Mouse (Mus musculus): Measurements from ENCODE around the gene Olfr1357. TPM values are rescaled to one million over a fixed set of nuclear protein-coding genes. Genes with fewer than 3 reads are reported as not detected.

The Olfr1357 gene
- polyA plus RNA-seq, 1 experiment from 2014 or later, result not detected

GRCm38 (mm10) chr10:78592856-78593379, 25.0 kb downstream of the Olfr1357 start:
- H3K4me2 ChIP-seq, result no peak overlapping the region
- ATAC-seq (ENCODE audit: low read depth), result no peak
- 90% methylated on average over 4 of the region's 4 CpGs for WGBS
- no peaks in the 10 kb centered on the region; the same call in 1 of the 2 replicates for H3K27me3 ChIP-seq
- H3K9me3 ChIP-seq, result no peaks in the 10 kb centered on the region
- H3K4me1 ChIP-seq (replicated peaks), result peaks cover 21% of the 10 kb centered on the region
- H3K36me3 ChIP-seq, result 0 out of 2 replicates have a peak, but pooled peaks cover 15% of the 10 kb centered on the region
- H3K27ac ChIP-seq (replicated peaks), result no peak overlapping the region
- no peak overlapping the region for H3K9ac ChIP-seq
- no peak overlapping the region for H3K4me3 ChIP-seq

DNA sequence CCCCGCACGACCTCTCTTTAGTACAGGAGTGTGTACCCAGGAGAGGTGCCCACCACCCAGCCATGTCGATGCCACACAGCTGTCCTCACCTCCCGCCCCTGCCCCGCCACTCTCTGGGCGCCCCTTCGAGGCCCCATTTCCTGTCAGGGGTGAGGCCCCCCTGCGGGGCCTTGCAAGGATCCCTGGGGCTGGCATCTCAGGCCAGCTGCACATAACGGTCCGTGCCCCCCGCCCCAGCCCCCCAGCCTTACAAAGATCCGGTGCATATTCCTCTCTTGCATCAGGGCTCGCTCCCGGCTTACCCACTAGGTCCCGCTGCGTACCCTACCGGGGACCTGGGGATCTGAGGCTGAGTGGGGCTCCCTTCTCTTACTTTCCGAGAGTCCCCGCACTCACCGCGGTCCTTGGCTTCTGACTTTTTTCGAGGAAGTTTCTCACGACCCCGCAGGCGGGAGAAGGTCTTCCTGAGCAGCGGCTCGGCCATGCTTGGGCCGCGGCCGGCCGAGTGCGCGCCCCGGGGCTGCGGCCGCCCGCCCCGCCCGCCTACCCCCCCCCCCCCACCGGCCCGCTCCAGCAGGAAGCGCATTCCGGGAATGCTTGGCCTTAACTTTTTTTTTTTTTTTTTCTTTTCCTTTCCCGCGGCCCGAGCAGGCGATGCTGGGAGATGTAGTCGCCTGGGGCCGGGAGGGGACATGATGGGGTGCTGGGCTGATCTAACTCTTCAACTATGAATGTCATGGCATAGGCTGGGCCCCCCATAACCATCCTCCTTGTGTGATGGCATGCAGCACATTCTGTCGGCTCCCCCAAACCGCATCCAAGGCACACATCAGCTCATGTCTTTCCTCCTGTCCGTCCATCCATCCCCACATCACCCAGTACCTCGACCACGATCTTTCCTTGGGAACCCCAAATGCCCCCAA, 26.2 kb downstream of the Olfr1357 start, which contains the start of gene Syde1:
Gene Syde1 (minus strand): TSS at position 559 of the 923 bp plus-strand sequence.
- Histone ChIP-seq H3K9me3 (no peaks in the 10 kb centered on the region), H3K9ac (peak within 1 kb of the TSS; percentile 76), H3K27ac (replicated peaks) (peak within 1 kb of the TSS; percentile 46; the same call in 1 of the 2 replicates), H3K4me3 (peak within 1 kb of the TSS; percentile 53), H3K4me2 (peak within 1 kb of the TSS; percentile 76), H3K27me3 (no peaks in the 10 kb centered on the region; the same call in 1 of the 2 replicates), H3K4me1 (replicated peaks) (peaks cover 21% of the 10 kb centered on the region), H3K36me3 (peaks cover 25% of the 10 kb centered on the region)
- 5% methylated on average over 52 of the region's 54 CpGs for WGBS
- peak; percentile 79 for ATAC-seq (ENCODE audit: low read depth)

- Histone ChIP-seq H3K9ac (peak overlapping the region; percentile 76), H3K9me3 (no peaks in the 10 kb centered on the region), H3K36me3 (peaks cover 32% of the 10 kb centered on the region), H3K27ac (replicated peaks) (0 out of 2 replicates have a peak overlapping the region, but pooled peaks have one; percentile 46), H3K4me1 (replicated peaks) (peaks cover 21% of the 10 kb centered on the region), H3K4me3 (peak overlapping the region; percentile 53), H3K4me2 (peak overlapping the region; percentile 76), H3K27me3 (no peaks in the 10 kb centered on the region; the same call in 1 of the 2 replicates)
- 52% methylated on average over 9 of the region's 9 CpGs for WGBS
- ATAC-seq (ENCODE audit: low read depth), result no peak
Measured at GRCm38 (mm10) chr10:78590744-78591143, 27.1 kb downstream of the Olfr1357 start.

DNA sequence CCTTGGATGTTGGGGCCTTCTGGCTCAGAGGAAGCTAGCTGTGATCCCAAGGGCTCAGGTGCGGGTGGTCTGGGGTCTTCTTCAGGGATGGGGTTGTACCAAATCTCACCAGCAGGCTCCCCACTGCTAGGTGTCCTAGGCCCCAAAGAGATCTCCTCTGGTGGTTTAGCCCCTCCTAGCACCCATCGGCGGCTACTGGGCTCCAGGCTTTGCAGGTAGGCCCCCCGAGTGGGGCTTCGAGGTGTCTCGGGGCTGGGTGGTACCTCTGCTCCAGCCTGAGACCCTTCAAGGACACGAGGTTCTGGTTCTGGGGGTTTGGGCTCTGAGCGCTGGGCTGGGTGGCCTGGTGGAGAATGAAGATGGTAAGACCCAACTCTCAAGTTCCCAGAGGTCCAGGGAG, 28.0 kb downstream of the Olfr1357 start:
- H3K36me3 ChIP-seq, result peaks cover 41% of the 10 kb centered on the region
- no peaks in the 10 kb centered on the region for H3K9me3 ChIP-seq
- H3K4me2 ChIP-seq, result no peak overlapping the region
- WGBS, result 94% methylated on average over 8 of the region's 8 CpGs
- H3K27ac ChIP-seq (replicated peaks), result no peak overlapping the region
- H3K27me3 ChIP-seq, result no peaks in the 10 kb centered on the region; the same call in 1 of the 2 replicates
- no peak overlapping the region for H3K9ac ChIP-seq
- no peak for ATAC-seq (ENCODE audit: low read depth)
- peaks cover 21% of the 10 kb centered on the region for H3K4me1 ChIP-seq (replicated peaks)
- H3K4me3 ChIP-seq, result no peak overlapping the region

GRCm38 (mm10) chr10:78589291-78589690, 28.6 kb downstream of the Olfr1357 start:
- 97% methylated on average over 18 of the region's 18 CpGs for WGBS
- no peaks in the 10 kb centered on the region; the same call in 1 of the 2 replicates for H3K27me3 ChIP-seq
- H3K4me3 ChIP-seq, result no peak overlapping the region
- H3K27ac ChIP-seq (replicated peaks), result no peak overlapping the region
- H3K4me1 ChIP-seq (replicated peaks), result peaks cover 21% of the 10 kb centered on the region
- no peaks in the 10 kb centered on the region for H3K9me3 ChIP-seq
- peaks cover 47% of the 10 kb centered on the region for H3K36me3 ChIP-seq
- H3K9ac ChIP-seq, result no peak overlapping the region
- ATAC-seq (ENCODE audit: low read depth), result no peak
- no peak overlapping the region for H3K4me2 ChIP-seq

DNA sequence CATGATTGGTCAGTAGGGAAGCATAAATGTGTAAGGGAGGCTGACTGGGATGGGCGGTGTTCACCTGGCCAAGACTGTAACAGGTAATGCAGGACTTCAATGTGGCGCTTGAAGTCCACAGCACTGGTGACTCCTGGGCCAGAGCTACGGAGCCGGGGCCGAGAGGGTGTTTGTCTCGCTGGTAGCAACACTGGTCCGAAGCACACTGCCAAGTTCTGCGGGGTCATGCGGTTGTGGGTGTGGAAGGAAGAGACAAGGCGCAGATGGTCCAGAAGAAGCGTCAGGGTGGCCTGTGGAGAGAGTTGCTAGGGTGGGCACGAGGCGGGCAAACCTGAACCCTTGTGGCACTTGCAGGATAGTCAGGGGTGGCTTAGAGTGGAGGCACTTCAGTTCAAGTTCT, 31.8 kb downstream of the Olfr1357 start:
- no peak overlapping the region for H3K27ac ChIP-seq (replicated peaks)
- no peaks in the 10 kb centered on the region for H3K27me3 ChIP-seq
- H3K36me3 ChIP-seq, result peaks cover 77% of the 10 kb centered on the region
- no peak overlapping the region for H3K4me2 ChIP-seq
- H3K9ac ChIP-seq, result no peak overlapping the region
- 95% methylated on average over 13 of the region's 13 CpGs for WGBS
- no peaks in the 10 kb centered on the region for H3K9me3 ChIP-seq
- no peak overlapping the region for H3K4me3 ChIP-seq
- H3K4me1 ChIP-seq (replicated peaks), result peaks cover 10% of the 10 kb centered on the region
- ATAC-seq (ENCODE audit: low read depth), result no peak

DNA sequence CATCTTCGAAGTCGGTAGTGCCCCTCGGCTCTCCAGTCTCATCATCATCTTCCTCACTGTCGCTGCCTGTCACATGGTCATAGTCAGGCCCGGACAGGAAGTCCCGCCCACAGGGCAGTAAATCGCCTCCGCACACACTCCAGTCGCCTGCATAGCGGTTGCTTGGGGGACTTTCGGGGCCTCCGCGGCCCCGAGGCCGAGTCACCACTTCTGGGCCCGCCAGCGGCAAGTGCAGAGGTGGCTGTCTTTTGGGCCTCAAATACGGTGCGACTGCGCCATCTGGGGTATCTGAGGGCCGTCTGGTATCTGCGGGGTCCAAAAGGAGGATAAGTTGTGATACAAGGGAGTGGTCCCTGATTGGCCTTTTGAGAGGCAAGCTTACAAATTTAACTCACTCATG, 32.3 kb downstream of the Olfr1357 start:
- WGBS, result 90% methylated on average over 22 of the region's 22 CpGs
- peaks cover 6% of the 10 kb centered on the region for H3K4me1 ChIP-seq (replicated peaks)

GRCm38 (mm10) chr10:78584996-78585395, 32.9 kb downstream of the Olfr1357 start:
- no peak overlapping the region for H3K4me2 ChIP-seq
- H3K4me3 ChIP-seq, result no peak overlapping the region
- H3K9me3 ChIP-seq, result no peaks in the 10 kb centered on the region
- peaks cover 87% of the 10 kb centered on the region for H3K36me3 ChIP-seq
- WGBS, result 86% methylated on average over 1 of the region's 1 CpGs
- H3K4me1 ChIP-seq (replicated peaks), result 0 out of 2 replicates have a peak, but pooled peaks cover under 1% of the 10 kb centered on the region
- no peaks in the 10 kb centered on the region for H3K27me3 ChIP-seq
- no peak overlapping the region for H3K9ac ChIP-seq
- no peak for ATAC-seq (ENCODE audit: low read depth)
- H3K27ac ChIP-seq (replicated peaks), result no peak overlapping the region

More for the DNA sequence above, 32.3 kb downstream of the Olfr1357 start:
- Histone ChIP-seq H3K27me3 (no peaks in the 10 kb centered on the region), H3K4me3 (no peak overlapping the region), H3K9ac (no peak overlapping the region), H3K36me3 (peaks cover 81% of the 10 kb centered on the region), H3K27ac (replicated peaks) (no peak overlapping the region), H3K9me3 (no peaks in the 10 kb centered on the region), H3K4me2 (no peak overlapping the region)
- ATAC-seq (ENCODE audit: low read depth), result no peak

- no peak for ATAC-seq (ENCODE audit: low read depth)
- Histone ChIP-seq H3K9me3 (no peaks in the 10 kb centered on the region), H3K36me3 (peaks cover 90% of the 10 kb centered on the region), H3K4me2 (no peak overlapping the region), H3K4me3 (no peak overlapping the region), H3K27ac (replicated peaks) (no peak overlapping the region), H3K9ac (no peak overlapping the region), H3K4me1 (replicated peaks) (no peaks in the 10 kb centered on the region), H3K27me3 (no peaks in the 10 kb centered on the region)
- 86% methylated on average over 3 of the region's 3 CpGs for WGBS
Measured at GRCm38 (mm10) chr10:78583939-78584338, 33.9 kb downstream of the Olfr1357 start.

GRCm38 (mm10) chr10:78583347-78583746, 34.5 kb downstream of the Olfr1357 start:
- ATAC-seq (ENCODE audit: low read depth), result no peak
- no peaks in the 10 kb centered on the region for H3K4me1 ChIP-seq (replicated peaks)
- 74% methylated on average over 9 of the region's 9 CpGs for WGBS

GRCm38 (mm10) chr10:78581121-78581520, 36.8 kb downstream of the Olfr1357 start:
- 91% methylated on average over 7 of the region's 7 CpGs for WGBS
- Histone ChIP-seq H3K4me3 (no peak overlapping the region), H3K9ac (no peak overlapping the region), H3K9me3 (no peaks in the 10 kb centered on the region), H3K36me3 (peaks cover 89% of the 10 kb centered on the region), H3K4me1 (replicated peaks) (peaks cover under 1% of the 10 kb centered on the region; the same call in 1 of the 2 replicates), H3K4me2 (no peak overlapping the region), H3K27ac (replicated peaks) (no peak overlapping the region), H3K27me3 (no peaks in the 10 kb centered on the region)
- no peak for ATAC-seq (ENCODE audit: low read depth)

More at GRCm38 (mm10) chr10:78583347-78583746, 34.5 kb downstream of the Olfr1357 start:
- Histone ChIP-seq H3K4me3 (no peak overlapping the region), H3K9me3 (no peaks in the 10 kb centered on the region), H3K27ac (replicated peaks) (no peak overlapping the region), H3K36me3 (peaks cover 90% of the 10 kb centered on the region), H3K4me2 (no peak overlapping the region), H3K27me3 (no peaks in the 10 kb centered on the region), H3K9ac (no peak overlapping the region)

- Histone ChIP-seq H3K27me3 (no peaks in the 10 kb centered on the region), H3K9ac (no peak overlapping the region), H3K4me3 (no peak overlapping the region), H3K27ac (replicated peaks) (no peak overlapping the region), H3K4me1 (replicated peaks) (peaks cover 16% of the 10 kb centered on the region), H3K4me2 (no peak overlapping the region), H3K36me3 (peaks cover 60% of the 10 kb centered on the region), H3K9me3 (no peaks in the 10 kb centered on the region)
- WGBS, result 64% methylated on average over 3 of the region's 3 CpGs
- no peak for ATAC-seq (ENCODE audit: low read depth)
Measured at GRCm38 (mm10) chr10:78578204-78578603, 39.7 kb downstream of the Olfr1357 start.
